Mouse (Mus musculus) CH12.LX (cell line): Measurements from ENCODE around the gene Gpx7. TPM values are rescaled to one million over a fixed set of nuclear protein-coding genes. Genes with fewer than 3 reads are reported as not detected.

ENCODE experiments used
- DNase-seq: peaks from one replicate; pipeline ENCODE4 v3.0.0-alpha.2; 2013; ENCODE audit errors: extremely low read depth
- H3K27ac ChIP-seq: 2 replicates; pipeline ENCODE4 v1.5.1; 2012; ENCODE audit warnings: low read depth, mild to moderate bottlenecking, control low read depth, moderate library complexity; ENCODE audit not compliant: insufficient read depth
- H3K27me3 ChIP-seq: replicated peaks from 2 replicates; pipeline ENCODE3; 2012; ENCODE audit warnings: inconsistent platforms
- H3K36me3 ChIP-seq, 2 experiments: replicated peaks in 1 of 2; 2 replicates each; pipeline versions ENCODE3 to v1.6.1; 2012; ENCODE audit warnings: inconsistent platforms in 1 of 2, low read length in 1 of 2, mild to moderate bottlenecking in 1 of 2, mixed read lengths in 1 of 2, moderate library complexity in 1 of 2; ENCODE audit not compliant: control insufficient read depth in 1 of 2, insufficient read depth in 1 of 2
- H3K4me1 ChIP-seq, 2 experiments: 2 replicates each; pipeline ENCODE4 v1.6.1; 2012; ENCODE audit warnings: inconsistent platforms in 1 of 2, moderate library complexity in 1 of 2; ENCODE audit not compliant: insufficient read depth in 2 of 2, control insufficient read depth in 1 of 2
- H3K4me2 ChIP-seq: 2 replicates; pipeline ENCODE4 v1.6.1; 2012; ENCODE audit warnings: low read depth, mild to moderate bottlenecking, control low read depth; ENCODE audit not compliant: poor library complexity, insufficient read depth, severe bottlenecking
- H3K4me3 ChIP-seq, 3 experiments: fragments of 150-350 bp in 1 of 3; sonication (generic) in 1 of 3; replicated peaks in 1 of 3; 2 replicates each; pipeline versions ENCODE3 to v1.5.1; 2011 to 2012; ENCODE audit warnings: low read depth in 2 of 3, low read length in 2 of 3, mild to moderate bottlenecking in 2 of 3, moderate library complexity in 2 of 3, control low read depth in 1 of 3, improper control_type of control experiment in 1 of 3, inconsistent platforms in 1 of 3, mixed read lengths in 1 of 3; ENCODE audit not compliant: poor library complexity in 1 of 3
- H3K79me2 ChIP-seq: replicated peaks from 2 replicates; pipeline ENCODE4 v1.6.1; 2012; ENCODE audit warnings: mild to moderate bottlenecking, moderate library complexity; ENCODE audit not compliant: control insufficient read depth, poor library complexity, insufficient read depth, severe bottlenecking; ENCODE audit errors: extremely low read depth
- H3K9ac ChIP-seq: 2 replicates; pipeline ENCODE4 v1.6.1; 2012; ENCODE audit warnings: low read depth, mild to moderate bottlenecking, control low read depth, moderate library complexity; ENCODE audit not compliant: insufficient read depth
- H3K9me3 ChIP-seq: replicated peaks from 2 replicates; pipeline ENCODE3; 2012; ENCODE audit warnings: low read length, inconsistent platforms, mixed read lengths
- BHLHE40 ChIP-seq: IDR thresholded peaks from 2 replicates; pipeline ENCODE4 v1.6.1; 2011; ENCODE audit warnings: mild to moderate bottlenecking, low read depth, low read length, improper control_type of control experiment
- CHD1 ChIP-seq: IDR thresholded peaks from 2 replicates; pipeline ENCODE4 v1.6.1; 2012; ENCODE audit warnings: low read depth, low read length, improper control_type of control experiment, inconsistent platforms
- CHD2 ChIP-seq: IDR thresholded peaks from 2 replicates; pipeline ENCODE4 v1.6.1; 2011; ENCODE audit warnings: low read length, improper control_type of control experiment
- E2F4 ChIP-seq: IDR thresholded peaks from 2 replicates; pipeline ENCODE4 v1.6.1; 2011; ENCODE audit warnings: low read depth, low read length, improper control_type of control experiment; ENCODE audit not compliant: insufficient replicate concordance
- ELF1 ChIP-seq: IDR thresholded peaks from 2 replicates; pipeline ENCODE4 v1.6.1; 2014; ENCODE audit warnings: low read depth, mild to moderate bottlenecking, inconsistent platforms, low read length, improper control_type of control experiment
- EP300 ChIP-seq: IDR thresholded peaks from 2 replicates; pipeline ENCODE4 v1.6.1; 2011; ENCODE audit warnings: low read length, improper control_type of control experiment
- ETS1 ChIP-seq: conservative IDR thresholded peaks from 2 replicates; pipeline ENCODE4 v1.6.1; 2012; ENCODE audit warnings: low read depth, mild to moderate bottlenecking, inconsistent platforms, low read length, improper control_type of control experiment, moderate library complexity
- GABPA ChIP-seq: IDR thresholded peaks from 2 replicates; pipeline ENCODE4 v1.6.1; 2012; ENCODE audit warnings: low read depth, low read length, improper control_type of control experiment, inconsistent platforms; ENCODE audit not compliant: insufficient replicate concordance
- HCFC1 ChIP-seq: IDR thresholded peaks from 2 replicates; pipeline ENCODE4 v1.6.1; 2012; ENCODE audit warnings: low read depth, mild to moderate bottlenecking, inconsistent platforms, low read length, improper control_type of control experiment
- JUND ChIP-seq: conservative IDR thresholded peaks from 2 replicates; pipeline ENCODE4 v1.6.1; 2011; ENCODE audit warnings: low read depth, low read length, improper control_type of control experiment
- KAT2A ChIP-seq: IDR thresholded peaks from 2 replicates; pipeline ENCODE4 v1.6.1; 2012; ENCODE audit warnings: low read length, improper control_type of control experiment, inconsistent platforms; ENCODE audit not compliant: insufficient replicate concordance
- MAX ChIP-seq: IDR thresholded peaks from 2 replicates; pipeline ENCODE4 v1.6.1; 2011; ENCODE audit warnings: low read length, improper control_type of control experiment
- MAZ ChIP-seq: IDR thresholded peaks from 2 replicates; pipeline ENCODE4 v1.6.1; 2012; ENCODE audit warnings: low read depth, mild to moderate bottlenecking, inconsistent platforms, low read length, improper control_type of control experiment, moderate library complexity
- MYC ChIP-seq: IDR thresholded peaks from 2 replicates; pipeline ENCODE4 v1.6.1; 2011; ENCODE audit warnings: low read depth, mild to moderate bottlenecking, improper control_type of control experiment, low read length
- NELFE ChIP-seq: IDR thresholded peaks from 2 replicates; pipeline ENCODE4 v1.6.1; 2011; ENCODE audit warnings: low read depth, low read length, improper control_type of control experiment
- POLR2A ChIP-seq: IDR thresholded peaks from 2 replicates; pipeline ENCODE4 v1.6.1; 2011; ENCODE audit warnings: low read depth, mild to moderate bottlenecking, improper control_type of control experiment, low read length
- POLR2AphosphoS2 ChIP-seq: IDR thresholded peaks from 2 replicates; pipeline ENCODE4 v1.6.1; 2011; ENCODE audit warnings: low read depth, low read length, improper control_type of control experiment
- SMC3 ChIP-seq: IDR thresholded peaks from 2 replicates; pipeline ENCODE4 v1.6.1; 2011; ENCODE audit warnings: low read depth, low read length, improper control_type of control experiment
- TBP ChIP-seq: conservative IDR thresholded peaks from 2 replicates; pipeline ENCODE4 v1.6.1; 2011; ENCODE audit warnings: low read depth, low read length, improper control_type of control experiment
- UBTF ChIP-seq: IDR thresholded peaks from 2 replicates; pipeline ENCODE4 v1.6.1; 2012; ENCODE audit warnings: low read depth, mild to moderate bottlenecking, inconsistent platforms, low read length, improper control_type of control experiment, moderate library complexity
- USF1 ChIP-seq: IDR thresholded peaks from 2 replicates; pipeline ENCODE4 v1.6.1; 2014; ENCODE audit warnings: low read depth, mild to moderate bottlenecking, inconsistent platforms, low read length, improper control_type of control experiment
- ZC3H11A ChIP-seq: IDR thresholded peaks from 2 replicates; pipeline ENCODE4 v1.6.1; 2012; ENCODE audit warnings: low read depth, mild to moderate bottlenecking, inconsistent platforms, low read length, improper control_type of control experiment
- ZMIZ1 ChIP-seq: IDR thresholded peaks from 2 replicates; pipeline ENCODE4 v1.6.1; 2012; ENCODE audit warnings: low read depth, mild to moderate bottlenecking, inconsistent platforms, low read length, improper control_type of control experiment
- ZNF384 ChIP-seq: IDR thresholded peaks from 2 replicates; pipeline ENCODE4 v1.6.1; 2012; ENCODE audit warnings: low read depth, low read length, improper control_type of control experiment, inconsistent platforms
- dilution Hi-C: fragments of 300-500 bp; cut with MboI; formaldehyde crosslinking; loops from 2 replicates; pipeline ENCODE4 v1.14.3; 2020; ENCODE audit warnings: low sequenced_read_pairs; ENCODE audit not compliant: extremely low pct_unique_long_range_greater_than_20kb, extremely low pct_ligation_motif_present
- in situ Hi-C: fragments of 300-500 bp; cut with MboI; formaldehyde crosslinking; loops from 3 replicates; pipeline ENCODE4 v1.14.3; 2019; ENCODE audit warnings: low sequenced_read_pairs, low pct_ligation_motif_present, low pct_unique_long_range_greater_than_20kb, mixed read lengths
- polyA plus RNA-seq: library from polyadenylated mRNA; unstranded; fragments of >175 nt; gene quantifications from 2 replicates; pipeline ENCODE4 v1.2.1, GENCODE M21; 2012; ENCODE audit warnings: low read depth; ENCODE audit not compliant: insufficient read length
- total RNA-seq, 2 experiments: library from RNA; depleted of rRNA; stranded (reverse); fragments of 300-350 nt in 1 of 2; fragments of >200 nt in 1 of 2; gene quantifications; 2 replicates each; pipeline ENCODE4 v1.2.3; 2012 to 2014

Gpx7 gene
- total and polyA plus RNA-seq, 3 experiments = not detected

GRCm38 (mm10) chr4:108427719-108428340 lies 21.1 kb upstream of the Gpx7 start:
- no peaks in the 10 kb centered on the region; the same call in 1 of the 2 replicates for H3K79me2 ChIP-seq
- no peak overlapping the region for H3K27ac ChIP-seq
- no peaks in the 10 kb centered on the region for H3K36me3 ChIP-seq
- no peak overlapping the region for H3K4me2 ChIP-seq
- no peak overlapping the region for H3K4me3 ChIP-seq
- TF ChIP-seq MAX (no peak), ETS1 (no peak), JUND (no peak), POLR2A (no peak), ZC3H11A (no peak)
- no peaks in the 10 kb centered on the region for H3K27me3 ChIP-seq
- dilution Hi-C loops = no loop called here
- H3K9ac ChIP-seq = no peak overlapping the region
- H3K4me1 ChIP-seq = peaks cover 0 to 11% of the 10 kb centered on the region in 2 experiments; a peak in 2 of 4 replicates
- no peaks in the 10 kb centered on the region for H3K9me3 ChIP-seq
- DNase-seq = no peak
- in situ Hi-C loops = no loop called here

GRCm38 (mm10) chr4:108424587-108424986 lies 17.8 kb upstream of the Gpx7 start:
- H3K4me2 ChIP-seq = no peak overlapping the region
- in situ Hi-C loops = no loop called here

DNA sequence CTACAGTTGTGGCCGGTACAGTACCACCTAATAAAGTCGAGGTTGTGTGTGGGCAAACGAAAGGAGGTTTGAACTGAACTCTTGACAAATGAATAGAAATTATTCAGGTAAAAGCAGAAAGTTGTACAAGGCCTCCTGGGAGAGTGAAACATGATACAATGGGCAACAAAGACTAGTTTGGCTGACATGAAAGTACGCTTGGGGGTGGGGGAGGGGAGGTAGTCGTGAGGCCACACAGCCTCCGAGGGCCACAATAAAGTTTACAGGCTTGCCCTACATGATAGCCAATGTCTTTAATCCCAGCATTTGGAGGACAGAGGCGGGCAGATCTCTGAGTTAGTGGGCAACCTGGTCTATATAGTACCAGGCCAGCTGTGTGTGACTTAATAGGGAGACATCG lies 860 bp upstream of the Gpx7 start:
- no peak for DNase-seq
- H3K4me2 ChIP-seq = no peak overlapping the region
- no peaks in the 10 kb centered on the region for H3K79me2 ChIP-seq
- H3K36me3 ChIP-seq = no peaks in the 10 kb centered on the region
- dilution Hi-C loops = no loop called here
- in situ Hi-C loops = no loop called here
- H3K9me3 ChIP-seq = no peaks in the 10 kb centered on the region
- no peak overlapping the region for H3K9ac ChIP-seq
- H3K27ac ChIP-seq = no peak overlapping the region
- TF ChIP-seq ZC3H11A (no peak), ZMIZ1 (no peak), KAT2A (no peak), GABPA (no peak), EP300 (no peak), CHD2 (no peak), BHLHE40 (no peak), NELFE (no peak), E2F4 (no peak), MAX (no peak), UBTF (no peak), MAZ (no peak), ETS1 (no peak), POLR2AphosphoS2 (no peak), HCFC1 (no peak), ZNF384 (no peak), MYC (no peak), CHD1 (no peak), ELF1 (no peak)
- TF ChIP-seq, all 38 proteins: peak for 0
- peaks cover 3 to 4% of the 10 kb centered on the region in 2 experiments; a peak in 2 of 4 replicates for H3K4me1 ChIP-seq
- H3K27me3 ChIP-seq = no peaks in the 10 kb centered on the region
- no peak overlapping the region for H3K4me3 ChIP-seq

More at GRCm38 (mm10) chr4:108424587-108424986, 17.8 kb upstream of the Gpx7 start:
- Histone ChIP-seq H3K27ac (no peak overlapping the region), H3K27me3 (no peaks in the 10 kb centered on the region), H3K9ac (no peak overlapping the region), H3K4me3 (no peak overlapping the region), H3K79me2 (no peaks in the 10 kb centered on the region), H3K9me3 (no peaks in the 10 kb centered on the region), H3K4me1 (peaks cover 0 to 7% of the 10 kb centered on the region in 2 experiments; a peak in 2 of 4 replicates), H3K36me3 (no peaks in the 10 kb centered on the region)
- dilution Hi-C loops = no loop called here
- no peak for DNase-seq
- TF ChIP-seq SMC3 = no peak
- no peak for TF ChIP-seq KAT2A
- no peak for TF ChIP-seq TBP
- no peak for TF ChIP-seq UBTF
- TF ChIP-seq GABPA = no peak
- TF ChIP-seq BHLHE40 = no peak
- TF ChIP-seq NELFE = no peak
- no peak for TF ChIP-seq E2F4
- no peak for TF ChIP-seq POLR2A
- TF ChIP-seq POLR2AphosphoS2 = no peak
- no peak for TF ChIP-seq MYC
- TF ChIP-seq USF1 = no peak
- no peak for TF ChIP-seq MAX
- no peak for TF ChIP-seq ZC3H11A
